Mouse (Mus musculus) forebrain, embryonic 12.5 days (tissue): ENCODE data around the gene Capza2. TPM values are rescaled to one million over a fixed set of nuclear protein-coding genes. Genes with fewer than 3 reads are reported as not detected.
"Not testable (repeated sequence)": the region's sequence is repeated elsewhere in the genome, so short reads cannot be mapped to it uniquely, and the experiment has no call there.

ENCODE experiments used
- ATAC-seq: fragments of 200-750 bp; cut with Nextera tagmentation; 2 replicates; pipeline ENCODE4 v1.8.0; 2017; ENCODE audit warnings: moderate TSS enrichment; ENCODE audit not compliant: low FRiP score
- H3K27ac ChIP-seq: fragments of 300-500 bp; sonication (generic); 2 replicates; pipeline ENCODE4 v1.5.1; 2016; ENCODE audit warnings: mild to moderate bottlenecking
- H3K27me3 ChIP-seq: fragments of 300-500 bp; sonication (generic); 2 replicates; pipeline ENCODE4 v1.6.1; 2016; ENCODE audit warnings: mild to moderate bottlenecking
- H3K36me3 ChIP-seq: fragments of 300-500 bp; sonication (generic); replicated peaks from 2 replicates; pipeline ENCODE4 v1.6.1; 2016; ENCODE audit warnings: mild to moderate bottlenecking
- H3K4me1 ChIP-seq: fragments of 300-500 bp; sonication (generic); 2 replicates; pipeline ENCODE4 v1.6.1; 2016
- H3K4me2 ChIP-seq: fragments of 300-500 bp; sonication (generic); 2 replicates; pipeline ENCODE4 v1.6.1; 2016; ENCODE audit warnings: mild to moderate bottlenecking, moderate library complexity
- H3K4me3 ChIP-seq: fragments of 300-500 bp; sonication (generic); replicated peaks from 2 replicates; pipeline ENCODE4 v1.5.1; 2016; ENCODE audit warnings: mild to moderate bottlenecking
- H3K9ac ChIP-seq: fragments of 300-500 bp; sonication (generic); 2 replicates; pipeline ENCODE4 v1.6.1; 2016; ENCODE audit warnings: mild to moderate bottlenecking
- H3K9me3 ChIP-seq: fragments of 300-500 bp; sonication (generic); 2 replicates; pipeline ENCODE4 v1.6.1; 2016
- WGBS: fragments of 180-500 bp; shearing (Covaris S2); methylation state at CpG from one replicate; pipeline ENCODE4 v1.1.7; 2016; 5-methylcytosine and 5-hydroxymethylcytosine counted together
- polyA plus RNA-seq: library from polyadenylated mRNA; unstranded; fragments of >200 nt; fragmentation: Nextera tagmentation; extraction: Ambion mirVana; gene quantifications from 2 replicates; pipeline ENCODE4 v1.2.1, GENCODE M21; 2016

Capza2 gene
- polyA plus RNA-seq, 1 experiment from 2014 or later, result 232 TPM

DNA sequence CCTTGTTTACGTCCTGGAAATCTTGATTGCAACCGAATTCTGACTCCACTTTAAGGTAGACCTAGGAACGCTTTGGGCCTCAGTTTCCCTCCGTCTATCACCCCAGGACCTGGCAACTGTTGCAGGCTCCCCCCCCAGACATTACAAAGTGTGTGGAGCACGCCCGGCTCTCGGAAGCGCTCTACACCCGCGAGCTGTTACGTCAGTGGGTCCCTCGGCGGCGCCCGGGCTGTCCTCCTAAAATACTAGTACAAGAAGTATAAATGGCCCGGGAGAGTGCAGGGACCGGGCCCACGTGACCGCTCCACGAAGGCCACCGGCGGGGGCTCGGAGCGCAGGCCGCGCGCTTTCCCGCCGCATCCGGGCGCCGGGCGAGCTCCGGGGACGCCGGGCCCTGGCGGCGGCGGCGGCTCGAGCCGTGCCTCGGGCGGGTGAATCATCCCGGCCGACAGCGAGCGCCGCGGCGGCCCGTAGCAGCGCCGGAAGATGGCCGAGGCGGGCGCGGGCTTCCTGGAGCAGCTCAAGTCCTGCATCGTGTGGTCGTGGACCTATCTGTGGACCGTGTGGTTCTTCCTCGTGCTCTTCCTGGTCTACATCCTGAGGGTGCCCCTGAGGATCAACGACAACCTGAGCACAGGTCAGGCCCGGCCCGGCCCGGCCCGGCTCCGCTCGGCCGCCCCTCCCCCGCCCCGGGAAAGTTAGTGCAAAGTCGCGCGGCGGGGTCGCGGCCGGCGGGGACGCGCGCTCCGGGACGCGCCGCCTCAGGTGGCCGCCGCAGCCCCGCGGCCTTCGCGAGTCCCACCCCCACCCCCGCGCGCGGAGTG lies 57.9 kb downstream of the Capza2 start:
- no peaks in the 10 kb centered on the region for H3K9me3 ChIP-seq
- ATAC-seq, result peak; percentile 88
- no peaks in the 10 kb centered on the region for H3K36me3 ChIP-seq
- peak overlapping the region; percentile 85 for H3K27ac ChIP-seq
- H3K4me2 ChIP-seq, result peak overlapping the region; percentile 70
- H3K27me3 ChIP-seq, result no peaks in the 10 kb centered on the region
- peak overlapping the region; percentile 78 for H3K4me3 ChIP-seq
- H3K9ac ChIP-seq, result peak overlapping the region; percentile 83
- WGBS, result under 1% methylated on average over 97 of the region's 97 CpGs
- peaks cover 7% of the 10 kb centered on the region; the same call in 1 of the 2 replicates for H3K4me1 ChIP-seq

DNA sequence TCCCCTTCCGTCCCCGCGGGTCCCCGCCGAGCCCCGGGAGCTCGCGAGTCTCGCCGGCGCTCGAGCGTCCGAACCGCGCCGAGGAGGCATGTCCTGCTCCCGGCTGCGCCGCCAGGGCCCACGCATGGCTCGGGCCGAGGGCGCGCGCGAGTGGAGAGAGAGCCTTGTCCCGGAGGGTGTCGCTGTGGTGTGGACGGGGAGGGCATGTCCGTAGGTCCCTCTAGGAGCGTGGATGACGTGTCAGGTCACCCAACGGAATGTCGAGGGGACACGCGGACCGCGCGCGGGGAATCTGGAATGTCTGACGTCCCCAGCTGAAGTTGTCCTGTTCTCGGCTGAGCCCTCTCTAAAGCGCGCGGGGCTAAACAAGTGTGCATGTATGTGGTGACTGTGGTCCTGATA lies 58.5 kb downstream of the Capza2 start:
- Histone ChIP-seq H3K4me3 (peak overlapping the region; percentile 78), H3K9me3 (no peaks in the 10 kb centered on the region), H3K4me2 (peak overlapping the region; percentile 70), H3K9ac (peak overlapping the region; percentile 83), H3K36me3 (no peaks in the 10 kb centered on the region), H3K4me1 (peaks cover 7% of the 10 kb centered on the region; the same call in 1 of the 2 replicates), H3K27me3 (no peaks in the 10 kb centered on the region), H3K27ac (peak overlapping the region; percentile 85)
- peak; percentile 76 for ATAC-seq
- under 1% methylated on average over 45 of the region's 46 CpGs for WGBS

DNA sequence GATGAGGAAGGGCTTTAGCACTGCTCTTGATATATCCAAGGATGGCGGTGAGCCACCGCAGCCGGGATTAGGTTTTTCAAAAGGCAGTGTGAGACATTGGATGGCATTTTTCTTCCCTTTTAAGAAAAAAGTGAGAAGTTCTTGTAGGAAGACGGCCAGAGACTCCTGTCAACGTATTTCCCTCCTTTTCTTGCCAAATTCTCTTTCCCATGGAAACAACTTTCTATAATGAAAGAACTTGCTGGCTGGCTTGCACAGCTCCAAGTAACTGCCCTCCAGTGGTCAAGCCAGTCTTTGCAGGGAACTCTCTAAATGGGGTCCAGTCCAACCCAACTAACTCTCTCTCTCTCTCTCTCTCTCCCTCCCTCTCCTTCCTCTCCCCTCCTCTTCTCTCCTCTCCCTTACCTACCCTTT lies 60.3 kb downstream of the Capza2 start:
- peaks cover 16% of the 10 kb centered on the region for H3K4me1 ChIP-seq
- 56% methylated on average over 5 of the region's 5 CpGs for WGBS
- H3K9me3 ChIP-seq, result no peaks in the 10 kb centered on the region
- no peak for ATAC-seq
- H3K36me3 ChIP-seq, result no peaks in the 10 kb centered on the region
- H3K4me3 ChIP-seq, result no peak overlapping the region
- H3K27ac ChIP-seq, result no peak overlapping the region
- H3K9ac ChIP-seq, result no peak overlapping the region
- no peaks in the 10 kb centered on the region for H3K27me3 ChIP-seq
- H3K4me2 ChIP-seq, result no peak overlapping the region

DNA sequence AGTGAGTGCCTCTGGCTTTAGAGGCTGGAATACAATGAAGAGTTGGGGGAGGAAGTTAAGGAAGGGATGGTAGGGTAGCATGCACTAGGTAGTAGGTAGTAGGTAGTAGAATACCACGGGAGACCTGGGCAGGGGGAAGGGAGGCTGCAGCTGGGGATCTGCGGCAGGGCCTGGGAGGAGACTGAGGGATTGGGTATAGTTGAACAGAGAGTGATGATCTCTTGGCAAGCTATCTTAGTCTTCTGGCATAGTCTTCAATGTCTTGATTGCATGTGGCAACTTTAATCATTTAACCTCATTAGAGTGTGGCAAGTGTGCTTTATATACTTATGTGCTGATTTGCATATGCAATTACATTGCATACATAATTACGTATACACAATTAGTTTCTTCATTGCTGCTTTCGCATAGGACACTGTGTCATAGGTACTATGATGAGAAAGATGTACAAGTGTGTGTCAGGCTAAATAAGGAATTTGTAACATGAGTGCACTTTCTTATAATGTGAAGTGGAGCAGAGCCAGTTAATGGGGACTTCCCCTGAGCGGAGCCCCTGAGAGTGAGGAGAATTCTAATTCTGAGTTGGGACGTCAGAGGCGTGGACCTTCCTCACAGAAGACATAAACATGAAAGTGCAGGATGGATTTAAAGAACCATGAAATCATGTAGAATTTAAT lies 65.0 kb downstream of the Capza2 start:
- no peak overlapping the region for H3K4me3 ChIP-seq
- H3K27me3 ChIP-seq, result no peaks in the 10 kb centered on the region
- H3K4me1 ChIP-seq, result peaks cover 9% of the 10 kb centered on the region; the same call in 1 of the 2 replicates
- H3K4me2 ChIP-seq, result no peak overlapping the region
- H3K9ac ChIP-seq, result no peak overlapping the region
- no peaks in the 10 kb centered on the region for H3K9me3 ChIP-seq
- 51% methylated on average over 7 of the region's 7 CpGs for WGBS
- H3K36me3 ChIP-seq, result no peaks in the 10 kb centered on the region
- no peak overlapping the region for H3K27ac ChIP-seq
- ATAC-seq, result peak; percentile 54; the same call in 1 of the 2 replicates

DNA sequence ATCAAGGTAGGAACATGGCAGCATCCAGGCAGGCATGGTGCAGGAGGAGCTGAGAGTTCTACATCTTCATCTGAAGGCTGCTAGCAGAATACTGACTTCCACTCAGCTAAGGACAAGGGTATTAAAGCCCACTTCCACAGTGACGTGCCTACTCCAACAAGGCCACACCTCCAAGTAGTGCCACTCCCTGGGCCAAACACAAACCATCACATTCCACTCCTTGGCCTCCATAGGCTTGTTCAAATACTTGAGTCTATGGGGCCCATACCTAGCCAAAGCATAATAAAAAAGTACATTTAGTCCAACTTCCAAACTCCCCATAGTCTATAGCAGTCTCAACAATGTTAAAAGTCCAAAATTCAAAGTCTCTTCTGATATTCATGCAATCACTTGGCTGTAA lies 68.0 kb downstream of the Capza2 start:
- not testable (repeated sequence) for H3K9ac ChIP-seq, H3K4me3 ChIP-seq, H3K27ac ChIP-seq, ATAC-seq, H3K4me1 ChIP-seq, H3K9me3 ChIP-seq, H3K4me2 ChIP-seq, H3K27me3 ChIP-seq, H3K36me3 ChIP-seq
- 89% methylated on average over 1 of the region's 1 CpGs for WGBS

DNA sequence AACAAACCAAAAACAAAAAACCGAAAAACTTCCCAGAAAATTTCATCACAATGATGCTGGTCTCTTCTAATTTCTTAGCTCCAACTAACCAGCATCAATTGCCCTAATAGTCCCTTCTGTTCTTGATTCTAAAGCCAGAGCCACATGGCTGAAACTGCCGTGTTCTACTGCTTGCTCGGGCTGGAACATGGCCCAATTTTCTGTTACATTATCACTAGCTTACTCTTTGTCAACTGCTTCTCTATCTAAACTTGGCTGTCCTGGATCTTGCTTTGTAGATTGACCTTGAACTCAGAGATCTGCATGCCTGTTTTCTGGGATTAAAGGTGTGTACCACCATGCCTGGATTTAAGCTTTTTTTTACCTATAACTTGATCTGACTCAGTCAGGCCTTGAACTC lies 69.9 kb downstream of the Capza2 start:
- H3K9me3 ChIP-seq, result no peaks in the 10 kb centered on the region
- H3K36me3 ChIP-seq, result no peaks in the 10 kb centered on the region
- no peaks in the 10 kb centered on the region for H3K27me3 ChIP-seq
- no peak overlapping the region for H3K9ac ChIP-seq
- H3K27ac ChIP-seq, result no peak overlapping the region
- H3K4me3 ChIP-seq, result no peak overlapping the region
- H3K4me1 ChIP-seq, result peaks cover 4% of the 10 kb centered on the region; the same call in 1 of the 2 replicates
- WGBS, result 91% methylated on average over 3 of the region's 3 CpGs
- no peak for ATAC-seq
- H3K4me2 ChIP-seq, result no peak overlapping the region

Other genes with a start within 250 kb of the Capza2 start
- gene Met, start 172.4 kb upstream of the Capza2 start, polyA plus RNA-seq, result 0.77 and 1.00 TPM in 2 replicates
- 45.6 and 48.6 TPM in 2 replicates for gene St7, start 56.7 kb downstream of the Capza2 start, polyA plus RNA-seq